Mouse (Mus musculus): ENCODE results near the gene Ptprg.

Ptprg gene

GRCm38 (mm10) chr14:12069707-12070106, 516.4 kb downstream of the Ptprg start:
- DNase-seq, result no peak

GRCm38 (mm10) chr14:12070361-12070760, 517.0 kb downstream of the Ptprg start:
- DNase-seq, result no peak

- DNase-seq, result no peak
Observed at GRCm38 (mm10) chr14:12070856-12071465, 517.6 kb downstream of the Ptprg start.

GRCm38 (mm10) chr14:12072026-12072861, 518.9 kb downstream of the Ptprg start:
- DNase-seq, result no peak

- no peak for DNase-seq
Observed at GRCm38 (mm10) chr14:12073408-12074107, 520.2 kb downstream of the Ptprg start.

- DNase-seq, result no peak
Observed at GRCm38 (mm10) chr14:12077193-12077592, 523.9 kb downstream of the Ptprg start.

- DNase-seq, result no peak
Observed at GRCm38 (mm10) chr14:12079250-12079649, 525.9 kb downstream of the Ptprg start.

GRCm38 (mm10) chr14:12079833-12080401, 526.6 kb downstream of the Ptprg start:
- no peak for DNase-seq

GRCm38 (mm10) chr14:12082131-12082921, 529.0 kb downstream of the Ptprg start:
- no peak for DNase-seq

- DNase-seq, result no peak
Observed at GRCm38 (mm10) chr14:12084076-12084475, 530.7 kb downstream of the Ptprg start.

- no peak for DNase-seq
Observed at GRCm38 (mm10) chr14:12085078-12085477, 531.7 kb downstream of the Ptprg start.

GRCm38 (mm10) chr14:12086167-12086566, 532.8 kb downstream of the Ptprg start:
- DNase-seq, result no peak

- DNase-seq, result no peak
Observed at GRCm38 (mm10) chr14:12089954-12090353, 536.6 kb downstream of the Ptprg start.

- DNase-seq, result no peak
Observed at GRCm38 (mm10) chr14:12091730-12092129, 538.4 kb downstream of the Ptprg start.

- DNase-seq, result no peak
Observed at GRCm38 (mm10) chr14:12099390-12100333, 546.3 kb downstream of the Ptprg start.

GRCm38 (mm10) chr14:12102389-12103325, 549.3 kb downstream of the Ptprg start:
- DNase-seq, result no peak

GRCm38 (mm10) chr14:12104297-12105155, 551.2 kb downstream of the Ptprg start:
- no peak for DNase-seq

- no peak for DNase-seq
Observed at GRCm38 (mm10) chr14:12105156-12105430, 551.8 kb downstream of the Ptprg start.

GRCm38 (mm10) chr14:12105593-12105992, 552.3 kb downstream of the Ptprg start:
- DNase-seq, result no peak
